Mouse (Mus musculus) olfactory bulb, adult 2 months (tissue): ENCODE measurements around the gene Lsm2.

Source experiments
- CTCF ChIP-seq: fragments of 200-500 bp; IDR thresholded peaks from 2 replicates; pipeline ENCODE4 v1.5.1; 2012; ENCODE audit warnings: low read depth, mild to moderate bottlenecking, low read length, moderate library complexity; ENCODE audit not compliant: insufficient read depth
- POLR2A ChIP-seq: fragments of 200-500 bp; IDR thresholded peaks from 2 replicates; pipeline ENCODE4 v1.6.1; 2012; ENCODE audit warnings: mild to moderate bottlenecking, low read depth, low read length, moderate library complexity; ENCODE audit not compliant: insufficient read depth

GRCm38 (mm10) chr17:35000717-35001451 is 19.2 kb downstream of the Lsm2 start, which contains the start of gene Vars:
- peak; percentile 54 for TF ChIP-seq POLR2A
- no peak for TF ChIP-seq CTCF
